Mouse (Mus musculus): ENCODE data around the gene Rab30.
"Not testable (repeated sequence)": the region's sequence is repeated elsewhere in the genome, so short reads cannot be mapped to it uniquely, and the experiment has no call there.

The Rab30 gene

GRCm38 (mm10) chr7:92750395-92750794, 9.0 kb downstream of the Rab30 start:
- no peak for DNase-seq (ENCODE audit: low spot score)

GRCm38 (mm10) chr7:92758067-92758466, 16.7 kb downstream of the Rab30 start:
- no peak for DNase-seq (ENCODE audit: low spot score)

GRCm38 (mm10) chr7:92760651-92761050, 19.2 kb downstream of the Rab30 start:
- no peak for DNase-seq (ENCODE audit: low spot score)

- no peak for DNase-seq (ENCODE audit: low spot score)
These were observed 19.8 kb downstream of the Rab30 start for GRCm38 (mm10) chr7:92761161-92761560.

- DNase-seq (ENCODE audit: low spot score), result peak; percentile 36
These were observed 24.0 kb downstream of the Rab30 start for GRCm38 (mm10) chr7:92765426-92765825.

- no peak for DNase-seq (ENCODE audit: low spot score)
These were observed 25.0 kb downstream of the Rab30 start for GRCm38 (mm10) chr7:92766096-92767090.

GRCm38 (mm10) chr7:92768116-92768515, 26.7 kb downstream of the Rab30 start:
- DNase-seq (ENCODE audit: low spot score), result not testable (repeated sequence)

- no peak for DNase-seq (ENCODE audit: low spot score)
These were observed 27.5 kb downstream of the Rab30 start for GRCm38 (mm10) chr7:92768859-92769258.

GRCm38 (mm10) chr7:92773006-92773405, 31.6 kb downstream of the Rab30 start:
- no peak for DNase-seq (ENCODE audit: low spot score)

GRCm38 (mm10) chr7:92773596-92773995, 32.2 kb downstream of the Rab30 start:
- DNase-seq (ENCODE audit: low spot score), result no peak

- DNase-seq (ENCODE audit: low spot score), result no peak
These were observed 33.3 kb downstream of the Rab30 start for GRCm38 (mm10) chr7:92774741-92775140.

GRCm38 (mm10) chr7:92775703-92776102, 34.3 kb downstream of the Rab30 start:
- no peak for DNase-seq (ENCODE audit: low spot score)

- DNase-seq (ENCODE audit: low spot score), result no peak
These were observed 35.2 kb downstream of the Rab30 start for GRCm38 (mm10) chr7:92776647-92777046.

GRCm38 (mm10) chr7:92777108-92777973, 35.9 kb downstream of the Rab30 start:
- peak; percentile 50 for DNase-seq (ENCODE audit: low spot score)

GRCm38 (mm10) chr7:92779058-92779457, 37.7 kb downstream of the Rab30 start:
- no peak for DNase-seq (ENCODE audit: low spot score)

- no peak for DNase-seq (ENCODE audit: low spot score)
These were observed 40.0 kb downstream of the Rab30 start for GRCm38 (mm10) chr7:92781361-92781760.

GRCm38 (mm10) chr7:92781948-92782347, 40.5 kb downstream of the Rab30 start:
- no peak for DNase-seq (ENCODE audit: low spot score)

- no peak for DNase-seq (ENCODE audit: low spot score)
These were observed 41.1 kb downstream of the Rab30 start for GRCm38 (mm10) chr7:92782511-92782910.

GRCm38 (mm10) chr7:92783166-92783806, 41.9 kb downstream of the Rab30 start:
- no peak for DNase-seq (ENCODE audit: low spot score)

- no peak for DNase-seq (ENCODE audit: low spot score)
These were observed 42.5 kb downstream of the Rab30 start for GRCm38 (mm10) chr7:92783914-92784313.

GRCm38 (mm10) chr7:92795749-92796148, 54.3 kb downstream of the Rab30 start:
- no peak for DNase-seq (ENCODE audit: low spot score)

GRCm38 (mm10) chr7:92796813-92797212, 55.4 kb downstream of the Rab30 start:
- DNase-seq (ENCODE audit: low spot score), result no peak

Data from urinary bladder, postnatal 14 days (tissue).